Mouse (Mus musculus): Measurements from ENCODE around the gene Skap1.

Gene Skap1

GRCm38 (mm10) chr11:96465426-96466056 lies 1.1 kb downstream of the Skap1 start:
- DNase-seq (ENCODE audit: extremely low read depth, low read depth, low spot score) = no peak

DNA sequence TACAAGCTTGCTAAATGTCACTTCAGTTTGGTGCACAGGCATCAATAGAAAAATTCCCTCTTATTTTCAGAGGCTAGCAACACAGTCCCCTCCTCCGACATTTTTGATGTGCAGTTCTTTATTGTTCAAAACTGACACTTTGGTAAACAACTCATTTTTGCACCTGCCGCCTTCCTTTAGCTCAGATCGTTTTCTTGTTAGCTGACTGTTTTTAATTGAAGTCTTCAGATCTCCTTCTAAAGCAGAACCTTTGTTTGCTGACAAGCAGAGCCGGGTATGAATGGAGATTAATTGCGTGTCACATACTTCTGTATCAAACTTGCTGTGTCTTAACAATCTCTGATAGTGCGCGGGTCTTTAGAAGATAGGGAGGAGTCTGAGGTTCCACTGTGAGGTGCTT lies 2.0 kb downstream of the Skap1 start:
- DNase-seq (ENCODE audit: extremely low read depth, low read depth, low spot score) = no peak

- DNase-seq (ENCODE audit: extremely low read depth, low read depth, low spot score) = no peak
Measured at GRCm38 (mm10) chr11:96466987-96467386, 2.6 kb downstream of the Skap1 start.

DNA sequence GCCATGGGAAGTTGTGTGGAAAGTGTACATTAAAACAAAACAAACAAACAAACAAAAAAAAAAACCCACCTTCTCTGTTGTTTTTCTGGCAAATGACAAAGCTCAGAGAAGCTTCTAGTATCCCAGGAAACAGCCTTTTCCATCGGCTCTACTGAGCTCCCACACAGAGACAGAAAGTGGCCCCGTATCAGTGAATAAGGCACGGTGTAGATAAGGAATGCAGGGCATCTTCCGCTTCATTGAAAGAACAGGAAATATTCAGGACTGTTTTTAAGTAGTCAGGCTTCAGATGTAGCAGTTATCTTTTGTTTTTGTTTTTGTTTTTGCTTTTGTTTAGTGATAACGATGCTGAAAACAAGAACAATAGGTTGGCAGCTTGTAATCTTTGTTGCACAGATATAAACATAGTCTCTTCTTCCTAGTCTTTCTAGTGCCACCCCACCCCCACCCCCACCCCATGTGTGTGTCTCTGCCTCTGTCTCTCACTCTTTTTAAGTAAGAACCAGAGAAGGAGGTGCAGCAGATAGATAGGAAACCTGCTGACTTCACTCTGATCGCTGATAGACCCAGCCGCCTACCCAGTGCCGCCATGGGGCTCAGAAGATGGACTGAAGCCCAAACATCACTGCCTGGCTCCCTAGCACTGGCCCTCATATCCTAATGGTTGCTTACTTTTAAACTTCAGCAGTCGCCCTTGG lies 3.8 kb downstream of the Skap1 start:
- no peak for DNase-seq (ENCODE audit: extremely low read depth, low read depth, low spot score)

- DNase-seq (ENCODE audit: extremely low read depth, low read depth, low spot score) = no peak
Measured at GRCm38 (mm10) chr11:96482711-96483110, 18.3 kb downstream of the Skap1 start.

GRCm38 (mm10) chr11:96483179-96483578 lies 18.8 kb downstream of the Skap1 start:
- DNase-seq (ENCODE audit: extremely low read depth, low read depth, low spot score) = no peak

DNA sequence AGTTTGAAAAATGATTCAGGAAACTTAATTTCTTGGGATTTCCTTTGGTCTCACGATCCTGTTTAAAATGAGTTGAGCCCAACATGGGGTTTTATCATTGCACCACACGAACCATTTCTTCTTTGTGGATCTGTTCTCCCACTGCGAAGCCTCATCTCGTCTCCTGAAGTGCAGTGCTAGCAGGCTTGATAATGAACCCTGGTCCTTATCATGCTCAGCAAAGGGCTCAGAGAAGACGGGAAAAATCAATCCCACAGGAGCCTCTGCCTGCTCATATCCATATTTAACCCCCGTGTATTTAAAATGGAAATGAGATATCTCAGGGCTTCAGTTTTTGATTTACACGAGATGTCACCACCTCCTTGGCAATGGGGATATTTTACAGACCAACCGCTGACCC lies 34.1 kb downstream of the Skap1 start:
- no peak for DNase-seq (ENCODE audit: extremely low read depth, low read depth, low spot score)

GRCm38 (mm10) chr11:96501042-96501441 lies 36.6 kb downstream of the Skap1 start:
- DNase-seq (ENCODE audit: extremely low read depth, low read depth, low spot score) = no peak

GRCm38 (mm10) chr11:96502948-96503347 lies 38.6 kb downstream of the Skap1 start:
- no peak for DNase-seq (ENCODE audit: extremely low read depth, low read depth, low spot score)

GRCm38 (mm10) chr11:96504509-96505119 lies 40.2 kb downstream of the Skap1 start:
- no peak for DNase-seq (ENCODE audit: extremely low read depth, low read depth, low spot score)

GRCm38 (mm10) chr11:96505841-96506240 lies 41.4 kb downstream of the Skap1 start:
- no peak for DNase-seq (ENCODE audit: extremely low read depth, low read depth, low spot score)

DNA sequence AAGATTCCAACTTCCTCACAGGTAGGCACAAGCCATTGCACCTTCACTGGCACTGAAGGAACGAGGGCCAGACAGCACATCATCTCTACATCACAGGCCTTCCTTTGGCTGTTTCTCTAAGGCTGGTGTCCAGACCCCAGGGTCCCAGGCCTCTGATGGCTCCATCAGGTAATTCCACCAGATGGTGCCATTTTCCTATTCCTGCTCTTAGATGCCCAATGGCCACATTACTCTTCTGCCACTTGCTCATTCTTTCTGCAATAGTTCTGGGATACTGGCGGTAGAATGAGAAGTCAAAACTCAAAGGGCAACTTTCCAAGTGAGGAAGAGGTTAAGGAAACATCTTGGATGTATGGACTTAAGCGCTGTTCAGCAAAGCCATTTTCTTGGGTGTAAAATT lies 50.8 kb downstream of the Skap1 start:
- no peak for DNase-seq (ENCODE audit: extremely low read depth, low read depth, low spot score)

DNA sequence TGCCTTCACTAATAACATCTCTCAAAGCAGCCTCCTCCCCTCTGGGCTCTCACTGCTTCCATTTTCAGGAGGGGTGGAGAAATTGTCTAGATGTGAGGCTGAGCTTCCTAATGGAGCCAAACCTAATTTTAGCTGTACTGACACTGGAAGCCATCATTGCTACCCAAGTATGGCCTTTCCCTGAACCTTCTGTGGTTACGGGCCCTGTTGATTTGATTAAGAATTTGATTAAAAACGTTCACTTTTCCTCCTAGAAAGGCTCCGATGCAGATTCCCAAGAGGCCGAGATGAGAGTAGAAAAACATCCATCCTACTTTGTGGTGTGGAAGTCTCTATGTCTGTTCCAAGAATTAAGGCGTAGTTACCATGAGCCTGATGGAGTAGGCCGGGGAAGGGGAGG lies 60.1 kb downstream of the Skap1 start:
- DNase-seq (ENCODE audit: extremely low read depth, low read depth, low spot score) = no peak

GRCm38 (mm10) chr11:96526137-96526621 lies 61.8 kb downstream of the Skap1 start:
- no peak for DNase-seq (ENCODE audit: extremely low read depth, low read depth, low spot score)

- no peak for DNase-seq (ENCODE audit: extremely low read depth, low read depth, low spot score)
Measured at GRCm38 (mm10) chr11:96531757-96532433, 67.5 kb downstream of the Skap1 start.

DNA sequence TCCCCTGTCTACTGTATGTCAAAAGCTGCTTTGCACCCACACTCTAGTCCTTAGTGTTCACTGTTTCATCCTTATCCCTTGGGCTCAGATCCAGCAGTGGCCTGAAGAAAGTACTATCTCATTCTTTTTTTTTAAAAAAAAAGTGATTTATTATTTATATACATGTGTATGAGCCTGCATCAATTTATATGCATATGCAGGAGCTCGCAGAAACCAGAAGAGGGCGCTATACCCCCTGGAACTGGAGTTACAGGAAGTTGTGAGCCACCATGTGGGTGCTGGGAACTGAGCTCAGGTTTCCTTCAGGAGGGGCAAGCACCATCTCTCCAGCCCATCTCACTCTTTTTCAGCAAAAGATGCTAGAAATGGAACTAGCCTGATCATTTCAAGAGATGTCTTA lies 70.1 kb downstream of the Skap1 start:
- DNase-seq (ENCODE audit: extremely low read depth, low read depth, low spot score) = no peak

DNA sequence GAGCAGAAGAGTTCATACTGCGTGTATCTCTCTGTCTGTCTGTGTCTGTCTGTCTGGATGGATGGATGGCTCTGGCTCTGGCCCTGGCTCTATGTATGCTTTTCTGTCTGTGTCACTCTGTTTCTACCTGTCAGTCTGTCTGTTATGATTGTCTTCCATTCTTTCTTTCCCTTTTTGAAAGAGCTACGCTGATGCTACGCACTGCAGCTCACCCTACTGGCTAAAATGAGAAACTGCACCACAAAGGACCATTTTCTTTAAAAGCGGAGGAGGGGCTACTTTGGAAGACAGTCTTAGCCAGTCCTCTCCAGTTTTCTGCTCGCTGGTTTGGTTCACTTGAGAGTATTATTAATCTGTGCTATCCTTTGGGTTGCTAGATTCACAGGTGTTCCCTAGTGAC lies 71.8 kb downstream of the Skap1 start:
- no peak for DNase-seq (ENCODE audit: extremely low read depth, low read depth, low spot score)

DNA sequence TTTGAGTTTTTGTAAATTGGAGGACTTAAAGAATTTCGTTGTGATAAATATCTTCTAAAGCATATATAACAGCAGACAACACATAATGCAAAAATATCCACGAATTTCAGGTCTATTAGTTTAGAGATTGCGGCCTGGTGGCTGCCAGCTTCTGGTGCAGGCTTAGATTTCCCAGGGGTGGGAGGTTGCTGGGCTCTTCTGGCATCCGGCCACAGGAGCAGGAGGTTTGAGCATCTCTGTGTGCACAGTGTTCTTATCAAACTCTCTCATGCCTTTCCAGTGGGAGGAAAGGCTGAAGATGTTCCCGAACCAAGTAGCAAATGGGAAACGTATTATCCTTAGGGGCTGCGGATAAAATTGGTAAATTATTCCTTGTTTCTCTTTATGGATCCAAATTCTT lies 77.6 kb downstream of the Skap1 start:
- no peak for DNase-seq (ENCODE audit: extremely low read depth, low read depth, low spot score)

- DNase-seq (ENCODE audit: extremely low read depth, low read depth, low spot score) = no peak
Measured at GRCm38 (mm10) chr11:96542561-96542960, 78.2 kb downstream of the Skap1 start.

- DNase-seq (ENCODE audit: extremely low read depth, low read depth, low spot score) = no peak
Measured at GRCm38 (mm10) chr11:96546428-96546827, 82.0 kb downstream of the Skap1 start.

DNA sequence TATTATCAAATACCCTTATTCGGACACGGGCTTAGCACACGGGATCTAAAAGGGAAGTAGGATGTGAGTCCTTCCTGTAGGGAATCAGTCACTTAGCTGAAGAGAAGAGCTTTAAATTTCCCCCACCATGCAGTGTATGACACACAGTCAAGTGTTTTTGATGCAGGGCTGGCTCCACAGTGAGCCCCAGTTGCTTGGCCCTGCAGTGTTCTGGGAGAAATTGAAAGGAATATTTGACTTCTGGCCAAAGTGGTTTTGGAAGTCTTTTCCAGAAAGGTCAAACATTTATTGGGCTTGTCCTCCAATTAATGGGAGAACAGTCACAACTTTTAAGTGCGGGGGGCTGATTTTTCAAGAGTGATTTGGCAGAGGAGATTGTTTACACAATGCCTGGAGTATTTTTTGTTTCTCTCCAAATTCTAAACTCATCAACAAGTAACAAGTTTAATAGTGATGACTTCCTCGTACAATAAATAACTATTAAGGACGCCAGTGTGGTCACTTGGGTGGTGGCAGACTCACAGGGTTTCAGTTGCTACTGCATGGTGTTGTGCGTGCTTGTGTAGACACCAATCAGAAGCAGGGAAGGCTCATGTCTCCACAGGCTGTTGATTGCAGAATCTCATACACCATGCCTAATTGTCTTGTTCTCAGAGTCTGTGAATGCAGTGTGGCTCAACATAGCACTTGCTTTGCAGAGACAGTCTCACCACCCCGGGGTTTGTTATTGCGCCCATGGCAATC lies 86.7 kb downstream of the Skap1 start:
- DNase-seq (ENCODE audit: extremely low read depth, low read depth, low spot score) = no peak

Data from fat pad, adult 2 months (tissue).